Mouse (Mus musculus): ENCODE measurements around the gene Orai2.
"Not testable (repeated sequence)": the region's sequence is repeated elsewhere in the genome, so short reads cannot be mapped to it uniquely, and the experiment has no call there.

The Orai2 gene

DNA sequence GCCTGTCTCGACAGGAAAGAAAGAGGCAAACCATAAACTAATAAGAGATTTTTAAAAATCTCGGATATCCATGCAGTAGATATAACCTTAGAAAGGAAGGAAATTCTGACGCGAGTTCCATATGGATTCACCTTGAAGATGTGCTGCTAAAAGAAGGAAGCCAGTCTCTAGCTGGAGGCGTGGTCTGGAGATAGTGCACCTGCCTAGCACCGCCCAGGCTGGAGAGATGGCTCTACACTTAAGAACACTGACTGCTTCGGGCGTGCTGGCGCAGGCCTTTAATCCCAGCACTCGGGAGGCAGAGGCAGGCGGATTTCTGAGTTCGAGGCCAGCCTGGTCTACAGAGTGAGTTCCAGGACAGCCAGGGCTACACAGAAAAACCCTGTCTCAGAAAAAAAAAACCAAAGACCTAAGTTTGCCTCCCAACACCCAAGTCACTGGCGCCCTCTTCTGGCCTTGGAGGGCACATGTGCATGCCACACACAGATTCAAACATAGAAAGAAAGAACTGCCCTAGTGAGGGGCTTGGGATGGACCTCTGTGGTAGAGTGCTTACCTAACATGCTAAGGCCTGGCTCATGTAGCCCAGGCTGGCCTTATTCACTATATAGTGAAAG lies 32.7 kb downstream of the Orai2 start:
- no peak for DNase-seq (ENCODE audit: low read depth, low spot score)

DNA sequence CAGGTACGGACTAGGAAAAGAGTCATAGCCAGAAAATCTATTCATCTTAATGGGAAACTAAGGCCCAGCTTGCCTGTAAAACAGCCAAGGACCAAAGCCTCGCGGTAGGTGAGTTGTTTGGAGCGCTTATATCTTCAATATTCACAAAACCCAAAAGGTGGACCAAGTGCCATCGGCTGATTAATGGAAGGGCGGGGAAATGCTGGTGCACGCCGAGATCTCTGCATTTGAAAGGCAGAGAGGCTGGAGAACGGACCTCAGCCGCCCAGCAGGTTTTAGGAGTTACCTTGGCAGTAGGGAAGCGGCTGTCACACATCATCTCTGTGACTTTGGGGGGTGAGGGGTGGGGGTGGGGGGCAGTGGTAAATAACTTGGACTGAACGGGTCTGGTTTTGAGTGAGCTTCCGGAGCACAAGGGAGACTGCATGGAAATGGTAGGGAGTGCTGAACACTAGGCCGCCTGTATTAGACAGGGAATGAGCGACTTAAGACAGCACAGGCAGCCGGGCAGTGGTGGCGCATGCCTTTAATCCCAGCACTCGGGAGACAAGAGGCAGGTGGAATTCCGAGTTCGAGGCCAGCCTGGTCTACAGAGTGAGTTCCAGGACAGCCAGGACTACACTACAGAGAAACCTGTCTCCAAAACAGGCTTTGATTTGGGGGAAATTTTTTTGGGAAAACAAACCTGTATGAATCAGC lies 34.1 kb downstream of the Orai2 start:
- no peak for DNase-seq (ENCODE audit: low read depth, low spot score)

DNA sequence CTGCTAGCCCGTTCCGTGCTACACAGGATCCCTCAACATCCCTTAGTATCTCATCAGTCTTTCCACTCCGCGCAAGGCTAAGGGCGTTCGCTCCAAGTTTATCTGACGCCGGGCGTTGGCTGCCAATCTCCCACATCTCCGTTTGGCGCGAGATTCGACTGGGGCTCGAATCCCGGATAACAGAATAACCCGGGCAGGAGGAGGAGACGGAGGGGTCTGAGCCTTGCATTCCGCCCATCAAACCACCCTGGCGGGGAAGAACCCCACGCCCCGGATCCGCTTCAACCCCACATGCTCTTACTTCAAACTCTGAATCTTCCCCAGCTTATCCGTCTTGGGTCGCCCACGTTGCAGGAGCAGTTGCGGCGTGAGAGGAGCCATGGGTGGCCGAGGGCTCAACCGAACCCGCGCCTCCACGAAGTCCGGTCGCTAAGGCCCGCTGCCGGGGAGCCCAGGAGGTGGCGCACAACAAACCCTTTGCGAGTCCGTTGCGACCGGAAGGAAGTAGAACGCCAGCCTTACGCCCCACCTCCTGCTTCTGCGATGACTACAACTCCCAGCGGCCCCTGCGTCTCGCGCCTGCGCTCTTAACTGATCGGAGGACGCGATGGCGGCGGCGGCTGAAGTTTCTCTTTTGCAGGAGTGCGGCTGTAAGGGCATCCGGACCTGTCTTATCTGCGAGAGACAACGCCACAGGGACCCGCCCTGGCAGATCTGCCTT lies 34.8 kb downstream of the Orai2 start, which contains the start of the genes Lrwd1 and Alkbh4:
Lrwd1 (minus strand) TSS at position 504 of the 721 bp plus-strand sequence.
Alkbh4 (plus strand) TSS at position 576 of the 721 bp plus-strand sequence.
- DNase-seq (ENCODE audit: low read depth, low spot score) = peak; percentile 96

DNA sequence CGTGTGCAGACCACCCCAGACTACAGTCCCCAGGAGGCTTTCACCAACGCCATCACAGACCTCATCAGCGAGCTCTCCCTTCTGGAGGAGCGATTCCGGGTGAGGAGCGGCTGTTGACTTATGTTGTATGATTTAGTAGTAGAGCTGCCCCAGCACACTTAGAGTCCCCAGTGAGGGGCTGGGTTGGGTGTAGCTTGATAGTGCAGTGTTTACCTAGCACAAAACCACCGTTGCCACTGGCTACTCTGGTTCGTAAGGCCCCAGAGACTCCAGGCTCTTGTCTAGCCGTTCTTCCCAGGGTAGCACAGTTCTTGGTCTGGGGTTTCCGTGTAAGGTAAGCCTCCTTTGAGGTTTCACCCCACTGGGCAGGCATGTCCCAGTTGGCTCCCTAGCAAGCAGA lies 48.3 kb downstream of the Orai2 start:
- no peak for DNase-seq (ENCODE audit: low read depth, low spot score)

DNA sequence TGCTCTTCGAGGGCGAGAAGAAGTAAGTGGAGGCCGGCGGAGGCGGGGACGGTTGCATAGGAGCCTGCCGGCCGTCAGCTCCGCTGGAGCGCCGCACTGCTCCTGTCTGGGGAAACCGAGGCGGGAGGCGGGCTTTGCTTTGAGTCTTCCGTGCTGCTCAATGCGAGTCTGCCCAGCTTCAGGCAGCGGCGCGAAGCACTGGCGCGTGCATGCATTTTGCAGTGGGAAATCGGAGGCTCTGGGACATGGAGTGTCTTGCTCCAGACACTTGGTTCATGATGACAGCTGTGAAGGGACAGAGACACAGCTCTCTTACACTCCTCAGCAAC lies 53.8 kb downstream of the Orai2 start:
- DNase-seq (ENCODE audit: low read depth, low spot score) = no peak

DNA sequence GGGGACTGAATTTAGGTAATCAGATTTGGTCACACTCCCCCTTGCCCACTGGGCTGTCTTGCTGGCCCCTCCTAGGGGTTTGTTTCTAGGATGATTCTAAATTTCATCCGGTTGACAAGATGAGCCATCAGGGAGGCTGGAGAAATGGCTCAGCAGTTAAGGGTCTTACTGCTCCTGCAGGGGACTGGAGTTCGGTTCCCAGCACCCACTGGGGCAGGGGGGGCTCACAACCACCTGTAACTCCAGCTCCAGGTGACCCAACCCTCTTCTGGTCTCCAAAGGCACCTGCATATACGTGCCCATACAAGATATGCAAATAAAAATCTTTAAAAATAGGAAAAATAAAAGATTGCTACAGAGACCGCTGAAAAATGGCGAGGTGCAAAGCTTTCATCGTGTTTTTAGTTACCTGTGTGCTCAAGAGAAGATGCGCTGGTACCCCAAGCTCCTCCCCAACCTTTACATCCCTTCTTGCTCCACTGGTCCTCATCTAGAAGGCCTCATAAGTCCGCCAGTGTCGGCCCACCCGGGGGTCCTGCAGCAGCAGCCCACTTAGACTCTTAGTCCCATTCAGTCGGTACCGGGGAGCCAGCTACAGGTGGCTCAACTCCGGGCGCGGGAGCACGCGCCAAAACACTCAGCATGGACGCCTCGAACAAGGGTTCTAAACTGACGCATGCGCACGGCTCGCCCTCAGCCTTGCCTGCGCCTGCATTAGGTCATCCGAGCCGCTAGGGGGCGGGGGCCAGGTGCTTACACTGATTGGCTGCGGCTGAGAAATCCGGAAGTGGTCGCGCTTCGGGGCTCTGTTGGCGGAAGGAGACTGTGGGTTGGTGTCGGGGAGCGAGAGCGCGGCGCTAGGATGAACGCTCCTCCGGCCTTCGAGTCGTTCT lies 54.4 kb downstream of the Orai2 start, which contains the start of gene Polr2j:
Polr2j (plus strand) TSS at position 741 of the 893 bp plus-strand sequence.
- peak; percentile 96 for DNase-seq (ENCODE audit: low read depth, low spot score)

DNA sequence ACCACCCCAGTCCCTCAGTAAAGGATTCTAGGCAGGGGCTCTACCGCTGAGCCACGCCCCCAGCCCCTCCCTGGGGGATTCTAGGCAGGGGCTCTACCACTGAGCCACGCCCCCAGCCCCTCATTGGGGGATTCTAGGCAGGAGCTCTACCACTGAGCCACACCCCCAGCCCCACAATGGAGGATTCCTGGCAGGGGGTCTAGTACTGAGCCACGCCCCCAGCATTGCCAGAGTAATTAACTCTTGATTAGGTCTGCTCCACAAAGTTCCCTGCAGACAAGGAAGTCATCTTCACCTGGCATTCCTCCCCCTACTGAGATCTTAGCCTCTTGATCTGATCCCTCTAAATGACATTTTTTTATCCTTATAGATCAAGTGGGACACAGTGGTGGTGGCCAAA lies 57.0 kb downstream of the Orai2 start:
- DNase-seq (ENCODE audit: low read depth, low spot score) = not testable (repeated sequence)

DNA sequence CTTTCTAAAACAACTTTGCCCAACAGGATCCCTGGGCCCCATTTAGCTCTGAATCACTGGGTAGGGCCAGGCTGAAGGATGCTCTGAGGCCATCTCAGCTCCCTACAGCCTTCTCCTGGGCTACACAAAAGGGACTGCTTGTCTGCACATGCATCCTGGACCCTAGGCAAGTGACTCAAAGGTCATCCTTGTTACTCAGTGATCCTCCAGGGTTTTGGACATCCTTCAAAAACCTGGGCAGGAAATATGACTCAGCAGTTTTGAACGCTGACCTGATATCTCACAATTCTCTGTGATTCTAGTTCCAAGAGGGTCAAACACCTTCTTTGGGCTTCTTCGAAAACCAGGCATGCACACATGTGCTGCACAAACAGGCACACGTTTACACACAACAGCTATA lies 61.5 kb downstream of the Orai2 start:
- no peak for DNase-seq (ENCODE audit: low read depth, low spot score)

DNA sequence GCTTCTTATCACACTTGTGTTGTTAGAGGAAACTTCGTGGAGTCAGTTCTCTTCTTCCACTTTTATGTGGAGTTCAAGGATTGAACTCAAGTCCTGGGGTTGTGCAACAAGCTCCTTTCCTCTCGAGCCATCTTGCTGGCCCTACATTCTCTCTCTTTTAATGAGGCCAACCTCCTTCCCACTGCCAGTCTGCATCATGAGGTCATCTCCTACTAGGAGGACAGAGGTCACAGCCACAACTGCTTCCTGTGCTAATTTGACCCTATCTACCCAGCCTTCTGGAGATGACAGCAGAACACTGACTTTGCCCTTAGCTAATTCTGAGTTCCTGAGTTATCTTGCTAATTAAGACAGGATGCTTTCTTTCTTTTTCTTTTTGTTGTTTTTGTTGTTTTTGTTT lies 62.0 kb downstream of the Orai2 start:
- DNase-seq (ENCODE audit: low read depth, low spot score) = no peak

DNA sequence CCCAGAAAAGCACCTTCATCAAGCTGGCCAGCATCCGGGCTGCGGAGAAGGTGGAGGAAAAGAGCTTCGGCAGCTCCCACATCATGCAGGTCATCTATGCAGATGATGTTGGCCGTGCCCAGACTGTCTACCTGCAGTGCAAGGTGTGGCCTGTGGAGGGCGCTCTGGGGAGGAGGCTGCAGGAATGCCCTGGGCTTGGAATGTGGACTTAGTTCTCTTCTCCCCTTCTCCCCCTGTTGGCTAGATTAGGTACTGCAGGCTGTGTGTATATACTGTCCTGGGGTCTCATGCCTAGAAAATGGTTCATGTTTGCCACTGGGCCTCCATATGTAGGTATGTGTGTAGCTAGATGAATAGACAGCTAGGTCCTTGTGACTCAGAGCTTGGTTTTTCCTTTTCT lies 66.0 kb downstream of the Orai2 start:
- DNase-seq (ENCODE audit: low read depth, low spot score) = no peak

DNA sequence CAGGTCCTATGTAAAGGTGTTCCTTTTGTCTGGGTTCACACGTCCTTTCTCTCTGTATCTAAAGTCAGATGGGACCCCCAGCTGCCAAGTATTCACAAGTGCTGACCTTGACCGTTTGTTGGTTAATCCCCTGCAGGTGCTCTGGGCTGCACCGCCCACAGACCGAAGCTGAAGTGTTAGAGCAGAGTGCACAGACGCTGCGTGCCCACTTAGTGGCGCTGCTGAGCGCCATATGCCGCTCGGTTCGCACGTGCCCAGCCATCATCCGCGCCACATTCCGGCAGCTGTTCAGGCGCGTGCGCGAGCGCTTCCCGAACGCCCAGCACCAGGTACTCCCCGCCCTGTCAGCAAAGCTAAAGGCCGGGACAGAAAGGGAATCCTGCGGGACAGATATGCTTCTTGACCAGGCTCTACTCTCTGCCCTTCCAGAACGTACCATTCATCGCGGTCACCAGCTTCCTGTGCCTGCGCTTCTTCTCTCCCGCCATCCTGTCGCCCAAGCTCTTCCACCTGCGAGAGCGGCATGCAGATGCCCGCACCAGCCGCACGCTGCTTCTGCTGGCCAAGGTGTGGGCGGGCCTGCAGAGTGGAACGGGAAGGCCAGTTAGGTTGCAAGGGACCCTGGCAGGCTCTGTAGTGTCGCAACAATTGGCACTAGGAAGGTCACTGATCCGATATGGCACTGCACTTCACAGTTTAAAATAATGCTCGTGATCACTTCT lies 68.3 kb downstream of the Orai2 start:
- peak; percentile 60 for DNase-seq (ENCODE audit: low read depth, low spot score)

DNA sequence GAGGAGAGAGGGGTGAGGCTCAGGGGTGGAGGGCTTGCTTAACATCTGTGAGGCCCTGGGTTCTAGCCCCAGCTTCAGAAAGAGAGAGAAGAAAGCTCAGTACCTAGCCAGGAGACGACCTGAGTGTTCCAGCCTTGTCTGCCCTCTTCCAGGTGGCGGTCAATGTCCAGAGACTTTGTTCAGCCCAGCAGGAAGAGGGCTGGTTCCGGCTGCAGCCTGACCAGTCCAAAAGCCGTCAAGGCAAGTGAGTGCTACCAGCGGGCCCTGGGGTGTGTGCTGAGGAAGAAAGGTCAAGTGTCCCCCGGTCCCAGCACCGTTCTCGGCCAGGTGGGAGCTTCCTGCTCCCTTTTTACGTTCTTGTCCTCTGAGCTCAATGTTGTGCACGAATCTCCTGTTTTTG lies 72.0 kb downstream of the Orai2 start:
- no peak for DNase-seq (ENCODE audit: low read depth, low spot score)

Measured in telencephalon, adult 2 months (tissue).